Mouse (Mus musculus) lung, adult 2 months (tissue): ENCODE results near the gene Cul3. TPM values are rescaled to one million over a fixed set of nuclear protein-coding genes. Genes with fewer than 3 reads are reported as not detected.

ENCODE experiments used
- DNase-seq: peaks from one replicate; pipeline ENCODE4 v3.0.0; 2022
- H3K4me1 ChIP-seq: fragments of 200-500 bp; 2 replicates; pipeline ENCODE4 v1.6.1; 2011; ENCODE audit warnings: low read length; ENCODE audit not compliant: control insufficient read depth, insufficient read depth
- H3K4me3 ChIP-seq: fragments of 200-500 bp; replicated peaks from 2 replicates; pipeline ENCODE3; 2011; ENCODE audit warnings: low read depth, mild to moderate bottlenecking, control low read depth, low read length; ENCODE audit errors: extremely low read depth
- CTCF ChIP-seq: fragments of 200-500 bp; IDR thresholded peaks from 2 replicates; pipeline ENCODE4 v1.5.1; 2011; ENCODE audit warnings: mild to moderate bottlenecking, low read length, control low read depth; ENCODE audit not compliant: insufficient read depth
- POLR2A ChIP-seq: fragments of 200-500 bp; IDR thresholded peaks from 2 replicates; pipeline ENCODE4 v1.6.1; 2011; ENCODE audit warnings: low read depth, mild to moderate bottlenecking, control low read depth, low read length, borderline replicate concordance; ENCODE audit errors: extremely low read depth
- WGBS: fragments of 180-500 bp; shearing (Covaris S2); methylation state at CpG from one replicate; pipeline ENCODE4 v1.1.7; 2018; 5-methylcytosine and 5-hydroxymethylcytosine counted together
- polyA plus RNA-seq: library from polyadenylated mRNA; depleted of rRNA; stranded (reverse); fragments of >200 nt; gene quantifications from 2 replicates; pipeline ENCODE4 v1.2.3, GENCODE M21; 2012; rRNA removed

Gene Cul3
- polyA plus RNA-seq, result 6.8 and 13.2 TPM in 2 replicates

- peaks cover 10% of the 10 kb centered on the region for H3K4me1 ChIP-seq
- peak; percentile 94 for DNase-seq
- WGBS, result 9% methylated on average over 66 of the region's 85 CpGs
- H3K4me3 ChIP-seq, result peak within 1 kb of the TSS; percentile 69
- TF ChIP-seq CTCF, result no peak
- peak; percentile 90; the same call in 1 of the 2 replicates for TF ChIP-seq POLR2A
Observed at GRCm38 (mm10) chr1:80340436-80341376, at the start of gene Cul3. Gene Cul3 (minus strand): TSS chr1:80340480.

- H3K4me1 ChIP-seq, result no peaks in the 10 kb centered on the region
- no peak for DNase-seq
- TF ChIP-seq CTCF, result no peak
- TF ChIP-seq POLR2A, result no peak
- 55% methylated on average over 7 of the region's 7 CpGs for WGBS
- no peak overlapping the region for H3K4me3 ChIP-seq
Observed at GRCm38 (mm10) chr1:80389518-80389917, 49.2 kb upstream of the Cul3 start.

GRCm38 (mm10) chr1:80383613-80384589 is 43.6 kb upstream of the Cul3 start:
- DNase-seq, result no peak
- no peaks in the 10 kb centered on the region for H3K4me1 ChIP-seq
- TF ChIP-seq POLR2A, result no peak
- no peak for TF ChIP-seq CTCF
- 61% methylated on average over 25 of the region's 25 CpGs for WGBS
- H3K4me3 ChIP-seq, result no peak overlapping the region

- DNase-seq, result no peak
- Histone ChIP-seq H3K4me1 (no peaks in the 10 kb centered on the region), H3K4me3 (no peak overlapping the region)
- 58% methylated on average over 7 of the region's 7 CpGs for WGBS
- TF ChIP-seq CTCF (no peak), POLR2A (no peak)
Observed at GRCm38 (mm10) chr1:80382928-80383327, 42.6 kb upstream of the Cul3 start.

GRCm38 (mm10) chr1:80381302-80381701 is 41.0 kb upstream of the Cul3 start:
- TF ChIP-seq CTCF (no peak), POLR2A (no peak)
- no peaks in the 10 kb centered on the region for H3K4me1 ChIP-seq
- no peak for DNase-seq
- H3K4me3 ChIP-seq, result no peak overlapping the region
- WGBS, result 9% methylated on average over 4 of the region's 4 CpGs

- H3K4me1 ChIP-seq, result no peaks in the 10 kb centered on the region
- H3K4me3 ChIP-seq, result no peak overlapping the region
- TF ChIP-seq CTCF (no peak), POLR2A (no peak)
- no peak for DNase-seq
- 81% methylated on average over 3 of the region's 3 CpGs for WGBS
Observed at GRCm38 (mm10) chr1:80372010-80372409, 31.7 kb upstream of the Cul3 start.

- no peak for TF ChIP-seq POLR2A
- no peak for TF ChIP-seq CTCF
- Histone ChIP-seq H3K4me3 (no peak overlapping the region), H3K4me1 (no peaks in the 10 kb centered on the region)
- no peak for DNase-seq
- 89% methylated on average over 3 of the region's 3 CpGs for WGBS
Observed at GRCm38 (mm10) chr1:80371189-80371889, 31.1 kb upstream of the Cul3 start.

GRCm38 (mm10) chr1:80363486-80363885 is 23.2 kb upstream of the Cul3 start:
- WGBS, result 92% methylated on average over 8 of the region's 8 CpGs
- no peak for TF ChIP-seq CTCF
- no peak for TF ChIP-seq POLR2A
- Histone ChIP-seq H3K4me1 (no peaks in the 10 kb centered on the region), H3K4me3 (no peak overlapping the region)
- DNase-seq, result no peak

GRCm38 (mm10) chr1:80362946-80363345 is 22.7 kb upstream of the Cul3 start:
- TF ChIP-seq POLR2A (no peak), CTCF (no peak)
- 80% methylated on average over 2 of the region's 2 CpGs for WGBS
- H3K4me3 ChIP-seq, result no peak overlapping the region
- DNase-seq, result no peak
- H3K4me1 ChIP-seq, result no peaks in the 10 kb centered on the region
